Mouse (Mus musculus) megakaryocyte, embryonic 14.5 days (primary cell): ENCODE results near the gene Stk10. TPM values are rescaled to one million over a fixed set of nuclear protein-coding genes. Genes with fewer than 3 reads are reported as not detected.

Source experiments
- H3K27me3 ChIP-seq: replicated peaks from 2 replicates; pipeline ENCODE3; 2012; ENCODE audit warnings: inconsistent platforms
- H3K36me3 ChIP-seq: replicated peaks from 2 replicates; pipeline ENCODE3; 2012; ENCODE audit warnings: low read length, inconsistent platforms, mixed read lengths
- H3K4me1 ChIP-seq: 2 replicates; pipeline ENCODE4 v1.6.1; 2012; ENCODE audit warnings: inconsistent platforms
- H3K4me3 ChIP-seq: replicated peaks from 2 replicates; pipeline ENCODE3; 2012; ENCODE audit warnings: moderate library complexity, mild to moderate bottlenecking, inconsistent platforms
- H3K9me3 ChIP-seq: 2 replicates; pipeline ENCODE4 v1.6.1; 2012; ENCODE audit warnings: inconsistent platforms
- FLI1 ChIP-seq: IDR thresholded peaks from 2 replicates; pipeline ENCODE4 v1.6.1; 2012; ENCODE audit warnings: low read length, inconsistent platforms, mixed read lengths
- GATA1 ChIP-seq: IDR thresholded peaks from 3 replicates; pipeline ENCODE4 v1.6.1; 2012; ENCODE audit warnings: mixed read lengths, low read length, inconsistent platforms, borderline replicate concordance
- polyA plus RNA-seq: library from polyadenylated mRNA; stranded (reverse); fragments of >175 nt; gene quantifications from 2 replicates; pipeline ENCODE4 v1.2.3, GENCODE M21; 2012; ENCODE audit warnings: low replicate concordance; ENCODE audit not compliant: insufficient read depth

Stk10 gene
- polyA plus RNA-seq, 1 experiment, result 28.3 TPM

- no peak for TF ChIP-seq GATA1
- TF ChIP-seq FLI1, result no peak
- Histone ChIP-seq H3K4me3 (no peak overlapping the region), H3K4me1 (peaks cover 99% of the 10 kb centered on the region), H3K27me3 (no peaks in the 10 kb centered on the region), H3K9me3 (no peaks in the 10 kb centered on the region), H3K36me3 (peaks cover 84% of the 10 kb centered on the region)
Observed at GRCm38 (mm10) chr11:32547391-32547947, 14.4 kb downstream of the Stk10 start.

- H3K4me3 ChIP-seq, result no peak overlapping the region
- H3K9me3 ChIP-seq, result no peaks in the 10 kb centered on the region
- H3K4me1 ChIP-seq, result peaks cover 99% of the 10 kb centered on the region
- TF ChIP-seq FLI1 (no peak), GATA1 (no peak)
- peaks cover 91% of the 10 kb centered on the region for H3K36me3 ChIP-seq
- no peaks in the 10 kb centered on the region for H3K27me3 ChIP-seq
Observed at GRCm38 (mm10) chr11:32548240-32548639, 15.1 kb downstream of the Stk10 start.

- no peaks in the 10 kb centered on the region for H3K27me3 ChIP-seq
- TF ChIP-seq FLI1 (no peak), GATA1 (no peak)
- H3K4me1 ChIP-seq, result peaks cover 99% of the 10 kb centered on the region
- no peak overlapping the region for H3K4me3 ChIP-seq
- no peaks in the 10 kb centered on the region for H3K9me3 ChIP-seq
- H3K36me3 ChIP-seq, result peaks cover 94% of the 10 kb centered on the region
Observed at GRCm38 (mm10) chr11:32549236-32549635, 16.1 kb downstream of the Stk10 start.

GRCm38 (mm10) chr11:32550102-32550501 lies 17.0 kb downstream of the Stk10 start:
- Histone ChIP-seq H3K4me3 (no peak overlapping the region), H3K36me3 (peaks cover 94% of the 10 kb centered on the region), H3K9me3 (no peaks in the 10 kb centered on the region), H3K27me3 (no peaks in the 10 kb centered on the region), H3K4me1 (peaks cover 99% of the 10 kb centered on the region)
- TF ChIP-seq GATA1, result no peak

GRCm38 (mm10) chr11:32551056-32551455 lies 18.0 kb downstream of the Stk10 start:
- no peaks in the 10 kb centered on the region for H3K9me3 ChIP-seq
- TF ChIP-seq FLI1 (no peak), GATA1 (no peak)
- peaks cover 96% of the 10 kb centered on the region for H3K4me1 ChIP-seq
- peak overlapping the region; percentile 19 for H3K4me3 ChIP-seq
- H3K27me3 ChIP-seq, result no peaks in the 10 kb centered on the region
- H3K36me3 ChIP-seq, result peaks cover 94% of the 10 kb centered on the region

GRCm38 (mm10) chr11:32551579-32552297 lies 18.6 kb downstream of the Stk10 start:
- Histone ChIP-seq H3K4me1 (peaks cover 96% of the 10 kb centered on the region), H3K9me3 (no peaks in the 10 kb centered on the region), H3K27me3 (no peaks in the 10 kb centered on the region), H3K36me3 (peaks cover 94% of the 10 kb centered on the region), H3K4me3 (no peak overlapping the region)
- TF ChIP-seq FLI1 (no peak), GATA1 (no peak)

GRCm38 (mm10) chr11:32552401-32553090 lies 19.4 kb downstream of the Stk10 start:
- Histone ChIP-seq H3K27me3 (no peaks in the 10 kb centered on the region), H3K4me3 (peak overlapping the region; percentile 57), H3K4me1 (peaks cover 96% of the 10 kb centered on the region), H3K9me3 (no peaks in the 10 kb centered on the region), H3K36me3 (peaks cover 94% of the 10 kb centered on the region)
- no peak for TF ChIP-seq GATA1
- TF ChIP-seq FLI1, result no peak

GRCm38 (mm10) chr11:32553311-32554140 lies 20.4 kb downstream of the Stk10 start:
- Histone ChIP-seq H3K4me1 (peaks cover 96% of the 10 kb centered on the region), H3K27me3 (no peaks in the 10 kb centered on the region), H3K4me3 (peak overlapping the region; percentile 64), H3K36me3 (peaks cover 93% of the 10 kb centered on the region), H3K9me3 (no peaks in the 10 kb centered on the region)
- no peak for TF ChIP-seq GATA1
- no peak for TF ChIP-seq FLI1
